Mouse (Mus musculus): ENCODE results near the gene Slc25a21. TPM values are rescaled to one million over a fixed set of nuclear protein-coding genes. Genes with fewer than 3 reads are reported as not detected.

Gene Slc25a21
- polyA plus RNA-seq, 1 experiment from 2014 or later, result 0.13 TPM

DNA sequence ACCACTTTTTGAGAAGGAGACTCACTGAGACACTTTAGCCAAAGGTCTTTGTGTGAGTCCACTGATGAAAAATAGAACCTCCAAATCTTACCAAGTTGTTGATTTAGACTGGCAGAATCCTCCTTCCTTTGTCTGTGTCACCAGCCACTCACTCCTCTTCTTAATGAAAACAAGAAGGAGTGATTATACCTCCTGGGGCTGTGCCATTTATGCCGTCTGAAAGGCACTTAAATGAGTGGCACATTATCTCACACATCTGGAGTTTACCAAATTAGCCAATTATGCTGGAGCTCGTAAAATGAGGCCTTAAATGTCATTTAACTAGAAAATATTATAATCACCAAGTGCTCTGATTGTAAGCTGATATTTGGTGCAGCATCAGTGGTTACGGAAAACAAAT lies 345.8 kb downstream of the Slc25a21 start:
- H3K4me1 ChIP-seq (ENCODE audit: insufficient read depth), result no peaks in the 10 kb centered on the region
- no peak for TF ChIP-seq CTCF (IDR thresholded peaks at IDR 0.05; ENCODE audit: low read depth)
- no peaks in the 10 kb centered on the region for H3K36me3 ChIP-seq (ENCODE audit: insufficient read depth)
- H3K4me2 ChIP-seq, result no peak overlapping the region
- DNase-seq (no peak), ATAC-seq (ENCODE audit: insufficient read depth) (no peak)
- no peak overlapping the region for H3K9ac ChIP-seq
- H3K27ac ChIP-seq (ENCODE audit: low read depth), result no peak overlapping the region
- H3K9me3 ChIP-seq (ENCODE audit: low read depth, low read length), result no peaks in the 10 kb centered on the region
- 47% methylated on average over 3 of the region's 3 CpGs for WGBS
- no peaks in the 10 kb centered on the region for H3K27me3 ChIP-seq (ENCODE audit: insufficient read depth, low read length)
- H3K4me3 ChIP-seq (ENCODE audit: low read depth, low read length), result no peak overlapping the region

DNA sequence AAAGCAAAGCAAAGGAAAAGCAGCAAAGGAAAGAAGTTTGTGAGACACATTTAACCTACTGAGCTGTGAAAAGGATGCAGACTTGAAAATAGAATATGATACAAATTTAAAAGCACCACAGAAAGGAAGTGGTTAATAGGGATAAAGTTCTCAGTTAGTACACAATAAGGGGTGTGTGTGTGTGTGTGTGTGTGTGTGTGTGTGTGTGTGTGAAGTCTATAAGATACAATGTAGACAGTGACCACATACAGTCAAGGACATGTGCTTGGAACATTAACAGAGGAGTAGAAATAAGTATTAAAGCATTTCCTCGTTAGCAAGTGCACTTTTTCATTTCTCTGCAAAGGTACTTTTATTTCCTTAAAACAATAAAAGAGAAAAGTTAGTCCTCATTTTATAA lies 367.3 kb downstream of the Slc25a21 start:
- no peak for TF ChIP-seq CTCF (IDR thresholded peaks at IDR 0.05; ENCODE audit: low read depth)
- 66% methylated on average over 1 of the region's 1 CpGs for WGBS
- Histone ChIP-seq H3K27me3 (ENCODE audit: insufficient read depth, low read length) (no peaks in the 10 kb centered on the region), H3K36me3 (ENCODE audit: insufficient read depth) (no peaks in the 10 kb centered on the region), H3K9me3 (ENCODE audit: low read depth, low read length) (no peaks in the 10 kb centered on the region), H3K4me3 (ENCODE audit: low read depth, low read length) (no peak overlapping the region), H3K27ac (ENCODE audit: low read depth) (no peak overlapping the region), H3K9ac (no peak overlapping the region), H3K4me1 (ENCODE audit: insufficient read depth) (0 out of 2 replicates have a peak, but pooled peaks cover 9% of the 10 kb centered on the region), H3K4me2 (no peak overlapping the region)
- DNase-seq, result no peak
- no peak for ATAC-seq (ENCODE audit: insufficient read depth)

DNA sequence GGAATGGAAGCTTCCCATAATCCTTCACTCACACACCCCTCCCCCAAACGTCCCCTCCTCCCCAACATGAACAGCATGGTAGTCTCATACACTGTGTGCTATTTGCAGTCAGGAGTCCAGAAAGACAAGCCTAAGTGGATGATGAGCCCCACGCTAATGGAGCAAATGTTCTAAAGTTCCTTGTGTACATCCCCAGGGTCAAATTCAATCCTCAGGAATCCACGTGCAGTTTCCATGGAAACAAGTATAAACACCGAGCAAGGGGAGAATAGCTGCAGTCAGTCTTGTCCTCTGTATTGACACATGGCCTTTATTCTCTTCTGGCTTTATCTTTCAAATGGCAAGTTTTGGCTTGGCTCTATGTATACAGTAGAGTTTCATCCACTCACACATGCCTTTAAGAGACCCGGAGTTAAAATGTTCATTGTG lies 367.8 kb downstream of the Slc25a21 start:
- H3K9me3 ChIP-seq (ENCODE audit: low read depth, low read length), result no peaks in the 10 kb centered on the region
- peak; percentile 59 for DNase-seq
- 6% methylated on average over 5 of the region's 5 CpGs for WGBS
- H3K4me1 ChIP-seq (ENCODE audit: insufficient read depth), result 0 out of 2 replicates have a peak, but pooled peaks cover 9% of the 10 kb centered on the region
- no peak for TF ChIP-seq CTCF (IDR thresholded peaks at IDR 0.05; ENCODE audit: low read depth)
- H3K9ac ChIP-seq, result no peak overlapping the region
- no peak overlapping the region for H3K4me2 ChIP-seq
- peak; percentile 82 for ATAC-seq (ENCODE audit: insufficient read depth)
- H3K4me3 ChIP-seq (ENCODE audit: low read depth, low read length), result no peak overlapping the region
- H3K36me3 ChIP-seq (ENCODE audit: insufficient read depth), result no peaks in the 10 kb centered on the region
- no peaks in the 10 kb centered on the region for H3K27me3 ChIP-seq (ENCODE audit: insufficient read depth, low read length)
- H3K27ac ChIP-seq (ENCODE audit: low read depth), result no peak overlapping the region

DNA sequence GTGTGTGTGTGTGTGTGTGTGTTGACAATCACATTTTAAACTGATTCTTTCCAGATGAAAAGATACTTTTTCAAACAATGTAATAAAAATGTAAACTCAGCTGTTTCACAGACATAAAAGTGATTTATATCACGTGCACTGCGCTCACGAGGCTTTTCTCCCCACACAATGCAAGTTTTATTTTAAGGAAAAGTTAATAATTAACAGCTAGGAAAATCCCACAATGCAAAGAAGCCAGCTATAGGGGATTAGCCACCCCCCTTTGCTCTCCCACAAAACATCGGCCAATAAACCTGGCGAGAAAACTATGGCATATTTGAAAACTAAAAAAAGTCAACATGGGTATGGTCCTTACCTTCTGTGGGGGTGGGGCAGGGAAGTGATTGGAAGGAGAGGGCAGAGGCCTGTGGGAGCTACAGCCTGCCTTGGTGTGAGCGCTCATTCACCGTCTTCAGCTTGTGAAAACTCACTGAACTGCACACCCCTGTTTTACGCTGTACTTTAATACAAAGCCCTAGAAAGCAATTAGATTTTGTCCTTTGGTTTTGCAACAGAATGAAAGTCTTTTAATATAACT lies 369.4 kb downstream of the Slc25a21 start:
- peaks cover 12% of the 10 kb centered on the region; the same call in 1 of the 2 replicates for H3K4me1 ChIP-seq (ENCODE audit: insufficient read depth)
- no peaks in the 10 kb centered on the region for H3K9me3 ChIP-seq (ENCODE audit: low read depth, low read length)
- DNase-seq (peak; percentile 27), ATAC-seq (ENCODE audit: insufficient read depth) (peak; percentile 38; the same call in 1 of the 2 replicates)
- no peak overlapping the region for H3K4me3 ChIP-seq (ENCODE audit: low read depth, low read length)
- no peak overlapping the region for H3K9ac ChIP-seq
- WGBS, result 57% methylated on average over 8 of the region's 8 CpGs
- no peaks in the 10 kb centered on the region for H3K27me3 ChIP-seq (ENCODE audit: insufficient read depth, low read length)
- H3K27ac ChIP-seq (ENCODE audit: low read depth), result no peak overlapping the region
- no peaks in the 10 kb centered on the region for H3K36me3 ChIP-seq (ENCODE audit: insufficient read depth)
- no peak for TF ChIP-seq CTCF (IDR thresholded peaks at IDR 0.05; ENCODE audit: low read depth)
- no peak overlapping the region for H3K4me2 ChIP-seq

DNA sequence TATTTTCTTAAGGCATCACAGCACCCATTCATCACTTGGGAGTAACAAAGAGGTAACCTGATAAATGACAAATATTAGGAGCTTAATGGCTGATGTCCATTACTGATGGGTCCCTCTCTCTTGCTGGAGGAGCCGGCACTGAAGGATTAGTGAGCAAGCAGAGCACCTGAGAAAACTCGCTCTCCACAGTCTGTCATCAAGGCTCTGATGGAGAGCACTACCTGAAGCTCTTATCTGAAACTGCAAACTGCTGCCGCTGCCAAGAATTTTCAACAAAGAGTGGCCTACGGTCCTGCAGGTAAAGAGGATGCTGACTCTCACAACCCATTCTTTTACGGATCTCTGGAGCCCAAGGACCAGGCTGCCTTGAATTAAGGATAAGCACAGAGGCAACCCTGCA lies 372.6 kb downstream of the Slc25a21 start:
- ATAC-seq (ENCODE audit: insufficient read depth) (no peak; the same call in 1 of the 2 replicates), DNase-seq (peak; percentile 40)
- Histone ChIP-seq H3K9ac (no peak overlapping the region), H3K9me3 (ENCODE audit: low read depth, low read length) (no peaks in the 10 kb centered on the region), H3K4me3 (ENCODE audit: low read depth, low read length) (no peak overlapping the region), H3K27ac (ENCODE audit: low read depth) (no peak overlapping the region), H3K4me1 (ENCODE audit: insufficient read depth) (peaks cover 12% of the 10 kb centered on the region; the same call in 1 of the 2 replicates), H3K27me3 (ENCODE audit: insufficient read depth, low read length) (no peaks in the 10 kb centered on the region), H3K36me3 (ENCODE audit: insufficient read depth) (no peaks in the 10 kb centered on the region), H3K4me2 (peak overlapping the region; percentile 20; the same call in 1 of the 2 replicates)
- WGBS, result 33% methylated on average over 5 of the region's 5 CpGs
- no peak for TF ChIP-seq CTCF (IDR thresholded peaks at IDR 0.05; ENCODE audit: low read depth)

DNA sequence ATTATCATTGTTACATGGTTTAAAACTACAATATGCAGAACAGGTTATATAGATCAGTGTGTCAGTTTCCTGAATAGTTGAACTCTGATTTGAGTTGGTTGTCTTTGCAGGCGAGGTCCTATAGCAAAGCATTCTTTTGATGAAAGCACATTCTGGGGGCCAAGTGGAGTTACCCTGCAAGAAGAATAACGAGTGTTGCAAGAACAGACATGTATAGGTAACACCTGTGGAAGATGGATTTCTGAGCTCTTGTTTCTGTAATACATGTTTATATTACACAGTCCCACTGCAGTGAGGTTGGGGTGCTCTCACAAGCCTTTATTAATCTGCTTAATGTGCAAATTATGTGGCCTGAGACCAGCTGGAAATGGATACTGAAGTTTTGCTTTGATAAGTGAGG lies 375.1 kb downstream of the Slc25a21 start:
- H3K27me3 ChIP-seq (ENCODE audit: insufficient read depth, low read length), result no peaks in the 10 kb centered on the region
- peaks cover 3% of the 10 kb centered on the region; the same call in 1 of the 2 replicates for H3K4me1 ChIP-seq (ENCODE audit: insufficient read depth)
- no peak for DNase-seq
- H3K4me2 ChIP-seq, result no peak overlapping the region
- no peaks in the 10 kb centered on the region for H3K36me3 ChIP-seq (ENCODE audit: insufficient read depth)
- no peak overlapping the region for H3K27ac ChIP-seq (ENCODE audit: low read depth)
- no peaks in the 10 kb centered on the region for H3K9me3 ChIP-seq (ENCODE audit: low read depth, low read length)
- no peak overlapping the region for H3K9ac ChIP-seq
- H3K4me3 ChIP-seq (ENCODE audit: low read depth, low read length), result no peak overlapping the region
- no peak for TF ChIP-seq CTCF (IDR thresholded peaks at IDR 0.05; ENCODE audit: low read depth)
- no peak for ATAC-seq (ENCODE audit: insufficient read depth)
- 40% methylated on average over 2 of the region's 2 CpGs for WGBS

DNA sequence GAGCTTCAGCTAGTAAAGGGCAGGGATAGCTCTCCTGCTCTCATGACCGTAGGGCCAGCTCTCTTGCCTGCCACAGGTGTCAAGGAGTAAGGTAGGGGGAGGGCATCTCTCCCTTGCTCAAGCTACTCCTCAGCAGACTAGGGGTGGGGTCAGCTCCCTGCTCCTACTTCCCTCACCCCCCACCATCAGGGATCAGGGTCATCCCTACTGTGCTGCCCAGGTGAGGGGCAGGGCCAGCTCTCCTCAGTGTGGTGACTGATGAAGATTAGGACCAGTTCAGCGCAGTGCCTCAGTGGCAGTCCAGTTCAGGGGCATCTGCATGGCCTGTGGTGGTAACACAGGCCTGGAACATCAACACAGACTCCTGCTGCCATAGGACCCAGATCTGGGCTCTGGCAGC lies 376.7 kb downstream of the Slc25a21 start:
- WGBS, result 81% methylated on average over 2 of the region's 2 CpGs
- Histone ChIP-seq H3K9ac (no peak overlapping the region), H3K9me3 (ENCODE audit: low read depth, low read length) (no peaks in the 10 kb centered on the region), H3K4me3 (ENCODE audit: low read depth, low read length) (no peak overlapping the region), H3K36me3 (ENCODE audit: insufficient read depth) (no peaks in the 10 kb centered on the region), H3K4me2 (no peak overlapping the region), H3K27ac (ENCODE audit: low read depth) (no peak overlapping the region), H3K27me3 (ENCODE audit: insufficient read depth, low read length) (no peaks in the 10 kb centered on the region), H3K4me1 (ENCODE audit: insufficient read depth) (peaks cover 3% of the 10 kb centered on the region; the same call in 1 of the 2 replicates)
- ATAC-seq (ENCODE audit: insufficient read depth) (no peak), DNase-seq (no peak)
- TF ChIP-seq CTCF (IDR thresholded peaks at IDR 0.05; ENCODE audit: low read depth), result no peak
